Mouse (Mus musculus): ENCODE results near the gene Hoxd4.

DNA sequence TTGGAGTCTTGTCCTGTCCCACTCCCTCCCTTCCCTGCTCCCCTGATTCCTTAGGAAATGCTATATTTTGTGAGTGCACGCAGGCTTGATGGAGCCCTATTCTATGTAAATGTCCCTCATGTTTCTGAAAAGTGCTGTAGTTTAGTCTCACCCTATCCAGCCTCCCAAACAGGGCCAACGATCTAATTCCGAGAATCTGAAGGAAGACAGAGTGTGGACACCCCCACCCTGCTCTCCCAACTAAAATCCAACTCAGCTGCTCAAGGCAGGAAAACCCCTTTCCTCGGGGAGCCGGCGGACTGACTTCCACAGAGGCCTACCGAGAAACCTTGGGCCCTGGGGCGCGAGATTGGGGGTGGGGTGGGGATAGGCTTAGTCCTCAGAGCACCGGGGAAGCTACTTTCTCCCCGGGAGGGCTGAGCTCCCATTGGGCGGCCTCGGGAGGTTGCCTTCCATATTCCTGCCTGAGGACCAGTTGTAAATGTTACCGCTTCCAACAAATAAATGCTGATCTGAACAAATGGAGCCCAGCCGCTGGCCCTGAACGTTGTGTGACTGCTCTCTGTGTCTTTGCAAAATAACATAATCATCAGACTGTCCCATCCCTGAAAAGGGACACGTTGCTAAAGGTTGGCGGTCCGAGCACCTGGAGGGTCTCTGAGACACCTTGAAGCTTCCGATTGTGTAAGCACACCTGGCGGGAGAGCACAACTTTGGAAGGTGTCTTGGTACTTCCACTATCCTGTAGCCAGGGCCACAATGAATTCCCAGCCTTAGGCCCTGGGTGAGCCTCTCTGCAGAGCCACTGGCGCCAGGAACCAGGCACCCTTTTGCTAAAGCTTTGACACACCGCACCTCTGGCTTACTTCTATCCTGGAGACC, 11.8 kb upstream of the Hoxd4 start:
- TF ChIP-seq CTCF (IDR thresholded peaks at IDR 0.05; ENCODE audit: insufficient read depth, low read length) (no peak), POLR2A (IDR thresholded peaks at IDR 0.05; ENCODE audit: borderline replicate concordance, extremely low read depth, low read depth, low read length) (no peak)
